Mouse (Mus musculus) cerebellum, postnatal 10 days (tissue): ENCODE results near the gene Arhgdia.
A peak's percentile ranks its signal among the peaks of the same experiment; 100 is the strongest.
"Not testable (repeated sequence)": the region's sequence is repeated elsewhere in the genome, so short reads cannot be mapped to it uniquely, and the experiment has no call there.

ENCODE experiments used
- DNase-seq, 2 experiments: peaks; one replicate each; pipeline ENCODE4 v3.0.0; 2021; ENCODE audit warnings: mixed read lengths in 2 of 2

Gene Arhgdia

DNA sequence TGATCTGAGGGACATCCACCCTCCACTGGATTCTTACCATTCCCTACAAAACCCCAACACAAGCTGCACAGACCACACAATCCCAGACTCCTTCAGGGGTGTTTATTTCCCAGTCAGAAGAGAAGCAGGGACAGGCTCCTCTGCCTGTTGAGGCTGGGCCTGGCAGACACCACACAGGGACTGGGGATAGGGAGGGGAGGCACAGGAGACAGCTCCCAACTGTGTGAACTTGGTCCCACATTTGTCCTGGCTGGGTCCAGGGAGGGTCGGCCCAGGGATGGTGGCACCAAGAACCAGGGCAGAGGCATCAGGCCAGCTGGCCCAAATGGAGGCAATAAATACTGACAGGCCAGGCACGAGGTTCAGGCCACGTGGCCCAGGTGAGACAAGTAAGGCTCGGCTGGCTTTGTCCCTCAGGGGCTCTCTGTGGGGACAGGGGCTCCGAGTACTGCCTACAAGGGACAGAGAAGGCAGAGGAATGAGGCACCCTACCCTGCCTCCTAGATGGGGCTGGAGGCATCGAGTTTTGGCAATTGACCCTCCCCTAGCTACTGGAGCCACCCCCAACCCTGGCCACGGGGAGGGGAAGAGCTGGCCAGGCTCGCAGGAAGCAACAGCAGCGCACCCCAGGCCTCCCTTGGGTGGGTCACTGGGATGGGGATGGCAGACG lies 3.3 kb downstream of the Arhgdia start:
- DNase-seq = no peak

DNA sequence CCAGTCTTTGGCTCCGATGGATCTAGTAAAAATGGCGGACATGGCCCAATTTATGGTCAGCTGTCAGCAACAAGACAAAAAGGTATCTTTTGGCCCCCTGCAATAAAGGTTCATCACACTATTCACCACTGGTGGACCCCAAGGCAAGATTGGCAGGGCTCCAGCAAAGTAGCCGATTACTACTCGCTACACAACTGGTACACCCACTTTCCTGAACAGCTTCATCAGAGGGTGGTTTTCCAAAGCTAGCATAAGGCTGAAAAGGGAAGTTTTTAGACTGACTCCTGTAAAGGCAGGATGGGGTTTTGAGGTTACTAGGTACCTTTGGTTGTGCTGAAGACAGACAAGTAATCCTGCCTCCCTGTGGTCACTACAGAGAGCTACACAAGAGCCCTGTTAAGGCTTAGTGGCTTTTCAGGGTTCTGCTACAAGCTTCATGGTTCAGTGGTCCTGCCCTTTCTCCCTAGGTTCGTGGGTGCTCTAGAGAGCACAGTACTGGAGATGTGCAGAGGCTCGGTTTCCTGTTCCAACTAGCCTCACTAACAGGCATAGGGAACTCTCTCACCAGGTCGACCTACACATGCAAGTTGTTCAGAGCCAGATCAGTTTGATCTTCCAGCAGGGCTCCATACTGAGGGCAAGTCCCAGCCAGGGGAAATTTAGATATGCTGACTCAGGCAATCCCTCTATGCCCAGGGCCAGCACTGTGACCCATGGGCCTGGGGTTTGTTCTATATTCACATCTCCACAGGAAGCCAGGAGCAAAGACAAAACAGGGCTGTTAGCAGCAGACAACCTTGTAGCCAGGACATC lies 4.0 kb downstream of the Arhgdia start:
- peak; percentile 50 to 61 for DNase-seq

DNA sequence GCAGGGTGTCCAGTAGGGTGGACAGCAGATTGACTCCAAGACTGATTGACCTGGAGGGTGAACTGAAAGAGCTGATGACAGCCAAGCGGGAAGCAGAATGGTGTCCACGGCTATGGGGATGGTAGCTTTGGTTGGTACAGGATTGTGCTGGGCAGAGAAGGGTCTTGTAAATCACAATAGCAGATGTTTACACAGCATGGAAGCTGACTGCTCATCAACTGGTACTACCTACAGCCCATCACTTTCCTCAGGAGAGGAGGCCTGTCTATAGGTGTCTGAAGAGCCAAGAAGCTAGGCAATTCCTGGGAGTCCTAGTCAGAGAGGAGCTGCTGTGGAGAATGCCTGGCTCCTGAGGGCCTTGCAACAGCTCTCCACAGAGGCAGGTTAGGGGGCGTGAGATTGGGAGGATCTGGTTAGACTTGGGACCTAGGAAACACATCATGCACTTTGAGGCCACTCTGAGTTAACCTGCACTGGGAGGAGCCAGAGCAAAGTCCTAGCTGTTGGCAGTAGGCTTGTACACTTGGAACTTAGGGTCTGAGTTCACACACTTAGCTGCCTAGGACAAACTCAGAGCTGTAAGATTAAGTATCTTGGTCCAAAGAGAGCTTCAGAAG lies 5.0 kb downstream of the Arhgdia start:
- DNase-seq = no peak

DNA sequence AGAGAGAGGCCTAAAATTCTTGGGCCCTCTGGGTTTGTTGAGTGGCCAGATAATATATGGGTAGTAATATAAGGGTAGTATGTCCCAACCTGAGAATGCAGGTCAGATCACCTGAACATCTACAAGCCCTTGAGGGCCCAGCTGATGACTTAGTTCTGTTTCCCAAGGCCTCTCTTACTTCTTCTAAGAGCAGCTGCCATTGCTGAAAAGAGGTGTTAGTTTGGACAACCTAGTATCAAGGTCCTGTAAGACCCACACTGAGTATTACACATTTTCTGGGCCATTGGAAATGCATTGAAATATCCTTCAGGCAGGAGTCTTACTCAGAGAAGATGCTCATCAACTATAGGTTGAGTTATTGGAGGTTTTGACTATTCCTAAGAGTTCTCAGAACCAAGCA lies 5.5 kb downstream of the Arhgdia start:
- no peak for DNase-seq

DNA sequence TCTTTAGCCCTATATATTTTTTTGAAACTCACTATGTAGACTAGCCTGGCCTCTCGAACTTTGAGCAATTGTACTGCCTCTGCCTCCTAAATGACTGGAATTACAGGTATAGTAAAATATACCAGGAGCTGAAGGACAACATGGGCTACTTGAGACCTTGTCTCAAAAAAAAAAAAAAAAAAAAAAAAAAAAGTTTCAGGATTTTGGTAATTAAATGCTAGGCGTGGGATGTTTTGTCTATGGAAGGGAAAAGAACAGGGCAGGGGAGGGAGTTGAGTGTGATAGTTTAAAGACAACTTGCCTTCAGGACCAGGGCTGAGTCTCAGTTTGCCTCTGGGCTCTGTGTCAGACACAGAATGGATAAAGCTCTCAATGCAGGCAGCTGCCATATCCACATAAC lies 6.4 kb downstream of the Arhgdia start:
- no peak for DNase-seq

DNA sequence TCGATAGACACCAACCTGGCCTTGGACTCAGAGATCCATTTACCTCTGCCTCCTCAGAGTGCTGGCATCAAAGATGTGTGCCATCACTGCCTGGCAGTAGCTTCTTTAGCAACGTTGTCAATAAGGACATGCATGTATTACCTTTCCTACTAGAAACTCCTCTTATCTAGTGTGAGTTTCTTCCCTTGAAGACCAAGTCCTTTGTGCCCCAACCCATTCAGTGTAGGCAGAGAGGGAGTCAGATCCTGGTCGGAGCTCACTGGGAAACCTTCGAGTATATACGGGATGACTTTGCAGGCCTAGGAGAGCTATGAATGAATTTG lies 7.2 kb downstream of the Arhgdia start:
- DNase-seq = no peak

DNA sequence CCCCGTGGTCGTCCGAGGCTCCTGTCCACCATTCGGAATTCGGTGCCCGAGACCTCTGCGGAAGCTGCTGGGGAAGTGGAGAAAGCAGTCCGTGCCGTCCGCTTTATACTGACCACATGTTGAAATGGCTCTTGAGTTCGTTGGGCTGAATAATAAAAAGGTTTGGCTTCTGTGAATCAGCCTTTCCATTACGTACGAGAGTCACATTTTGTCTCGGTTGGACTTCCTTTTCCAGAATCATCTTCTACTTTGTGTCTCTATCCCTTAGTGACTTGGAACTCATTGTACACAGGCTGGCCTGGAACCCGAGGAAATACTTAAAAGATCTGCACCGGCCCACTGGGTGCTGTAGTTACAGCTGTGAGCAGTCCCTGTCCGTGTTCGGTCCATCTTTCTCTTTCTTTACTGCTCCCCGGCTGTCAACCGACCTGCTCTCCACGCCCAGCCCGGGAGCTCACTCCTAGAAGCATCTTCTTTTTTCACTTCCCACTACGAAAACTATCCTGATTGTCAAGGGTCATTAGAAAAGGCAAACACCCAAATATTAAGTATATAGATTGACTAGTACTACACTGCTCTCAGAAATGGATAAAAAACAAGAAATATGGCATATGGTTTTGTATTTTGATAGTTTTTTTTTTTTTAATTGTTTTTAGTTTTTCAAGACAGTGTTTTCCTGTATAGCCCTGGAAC lies 7.7 kb downstream of the Arhgdia start:
- DNase-seq = no peak

DNA sequence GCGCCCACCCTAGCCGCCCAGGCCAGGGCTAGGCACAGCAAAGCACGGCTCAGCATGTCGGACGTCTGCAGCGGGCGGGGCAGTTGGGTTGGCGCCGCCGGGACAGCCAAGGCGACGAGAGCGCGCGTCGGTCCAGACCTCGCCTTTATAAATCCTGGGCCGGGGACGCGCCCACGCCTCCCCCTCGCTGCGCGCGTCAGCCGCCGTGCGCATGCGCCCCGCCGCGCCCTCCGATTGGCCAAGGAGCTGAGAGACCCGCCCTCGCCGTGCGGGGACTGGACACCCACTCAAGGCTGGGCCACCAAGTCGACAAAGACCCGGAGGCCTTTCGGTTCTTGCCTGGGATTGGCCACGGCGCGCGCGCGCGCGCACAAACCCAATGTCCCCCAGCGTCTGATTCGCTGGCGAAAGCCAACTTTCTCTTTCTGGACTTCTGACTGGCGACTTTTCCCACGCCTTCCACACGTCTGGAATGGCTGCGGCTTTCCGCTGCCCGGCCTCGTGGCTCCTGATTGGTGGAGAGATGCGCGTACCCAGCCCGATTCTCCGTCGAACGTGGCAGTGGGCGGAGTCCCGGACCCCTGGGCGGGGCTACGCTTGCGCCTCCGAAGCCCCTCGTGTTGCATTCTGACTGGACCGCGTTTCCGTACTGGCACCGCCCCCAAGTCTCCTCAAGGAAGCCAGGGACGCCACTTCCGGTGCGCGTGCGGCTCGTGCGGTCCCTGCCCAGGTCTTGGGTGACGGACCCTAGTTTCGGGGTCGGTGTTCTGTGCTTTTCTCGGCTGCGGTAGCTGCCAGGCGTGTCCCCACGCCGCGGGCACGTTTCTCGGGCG lies 8.5 kb downstream of the Arhgdia start, which contains the start of gene P4hb:
P4hb (minus strand) TSS at position 502 of the 833 bp plus-strand sequence.
- peak; percentile 100 for DNase-seq

DNA sequence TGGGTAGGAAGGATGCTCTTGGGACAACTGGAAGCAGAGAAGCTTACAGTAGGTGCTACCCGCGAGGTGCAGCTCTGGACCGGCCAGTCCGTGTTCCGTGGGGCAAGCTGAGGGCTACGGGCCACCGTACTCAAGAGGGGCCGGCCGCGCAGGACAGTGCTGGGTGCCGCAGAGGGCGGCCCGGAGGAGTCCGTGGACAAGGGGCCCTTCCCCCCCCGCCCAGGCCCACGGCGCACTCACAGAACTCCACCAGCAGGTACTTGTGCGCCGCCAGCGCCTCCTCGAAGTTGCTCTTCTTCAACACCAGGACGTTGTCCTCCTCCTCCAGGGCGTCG lies 9.0 kb downstream of the Arhgdia start:
- no peak for DNase-seq

DNA sequence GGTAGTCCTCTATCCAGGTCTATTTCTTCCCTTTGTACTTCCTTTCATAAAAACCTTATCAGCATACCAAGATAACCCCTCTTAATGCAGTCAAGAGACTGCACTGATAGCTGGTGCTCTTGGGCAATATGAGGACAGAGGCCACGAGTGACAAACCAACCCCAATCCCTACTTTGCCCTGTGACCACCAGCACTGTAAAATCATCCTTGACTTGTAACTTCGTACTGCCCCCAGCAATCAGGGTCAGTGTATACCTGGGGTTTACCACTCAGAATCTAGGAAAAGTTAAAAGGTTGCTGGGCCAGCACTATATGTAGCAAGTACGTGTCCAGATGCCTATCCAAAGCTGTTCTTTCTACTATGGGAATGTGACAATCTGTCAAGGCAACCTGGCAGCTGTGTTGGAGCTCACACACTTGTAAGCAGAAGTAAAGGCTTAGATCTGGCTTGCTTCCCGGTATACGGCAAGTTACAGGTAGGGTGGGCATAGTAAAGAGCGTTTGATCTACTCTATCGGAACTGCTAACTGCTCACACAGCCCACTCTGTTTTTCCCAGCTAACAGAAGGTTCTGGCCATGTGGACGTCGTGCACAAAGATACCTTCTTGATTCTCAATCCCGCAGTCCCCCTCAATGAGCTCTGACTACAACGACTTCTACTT lies 9.5 kb downstream of the Arhgdia start:
- peak; percentile 20 to 34 for DNase-seq

DNA sequence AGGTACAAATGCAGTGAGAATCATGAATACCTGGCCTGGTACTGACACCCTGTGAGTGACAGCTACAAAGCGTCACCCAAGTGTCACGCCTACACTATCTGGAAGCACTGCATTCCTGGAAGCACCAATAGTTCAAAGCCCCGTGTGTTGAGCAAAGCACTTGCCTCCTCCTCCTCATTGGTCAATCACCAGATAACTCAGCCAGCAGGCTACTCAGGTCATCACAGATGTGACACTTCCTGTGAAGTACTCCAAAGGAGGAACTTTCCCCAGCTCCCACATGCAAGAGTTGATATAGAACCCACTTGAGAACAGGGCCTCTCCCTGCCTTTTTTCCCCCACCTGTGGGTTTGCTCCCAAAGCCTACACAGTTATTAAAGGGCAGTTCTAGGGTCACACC lies 10.3 kb downstream of the Arhgdia start:
- no peak for DNase-seq

DNA sequence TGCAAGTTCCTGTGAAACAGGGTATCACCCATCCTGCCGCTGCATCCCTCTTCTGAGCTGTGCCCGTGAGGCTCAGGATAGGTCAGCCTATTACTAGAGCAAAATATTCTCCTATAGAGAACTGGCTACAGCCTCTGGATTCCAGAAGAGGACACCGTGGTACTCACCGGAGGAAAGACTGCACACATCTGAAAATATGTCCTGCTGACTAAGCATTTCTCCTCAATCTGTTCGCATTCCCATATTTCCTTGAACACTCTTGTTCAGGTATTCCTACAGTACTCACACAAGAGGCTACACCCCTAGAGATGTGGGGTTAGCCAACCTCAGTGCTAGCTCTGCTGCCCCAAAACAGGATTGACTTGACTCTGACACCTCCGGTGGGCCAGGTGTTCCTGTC lies 13.1 kb downstream of the Arhgdia start:
- no peak for DNase-seq

DNA sequence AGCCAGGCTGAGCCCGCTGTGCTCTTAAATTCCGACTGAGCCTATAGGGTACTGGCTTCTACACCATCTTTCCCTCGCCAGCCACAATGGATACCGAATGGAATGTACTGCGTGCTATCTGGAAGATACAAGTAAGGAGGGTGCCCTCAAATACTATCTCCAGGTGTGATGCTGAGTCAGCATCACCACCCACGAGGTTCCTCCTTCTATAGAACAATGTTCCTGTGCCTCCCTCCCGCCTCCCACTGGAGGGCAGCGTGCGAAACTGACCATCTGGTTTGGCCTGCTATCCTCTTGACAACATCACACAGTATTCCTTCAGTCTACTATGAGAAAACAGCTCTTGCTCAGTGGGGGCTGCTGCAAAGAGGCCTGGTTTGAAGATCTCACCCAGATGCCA lies 16.3 kb downstream of the Arhgdia start:
- DNase-seq = no peak

DNA sequence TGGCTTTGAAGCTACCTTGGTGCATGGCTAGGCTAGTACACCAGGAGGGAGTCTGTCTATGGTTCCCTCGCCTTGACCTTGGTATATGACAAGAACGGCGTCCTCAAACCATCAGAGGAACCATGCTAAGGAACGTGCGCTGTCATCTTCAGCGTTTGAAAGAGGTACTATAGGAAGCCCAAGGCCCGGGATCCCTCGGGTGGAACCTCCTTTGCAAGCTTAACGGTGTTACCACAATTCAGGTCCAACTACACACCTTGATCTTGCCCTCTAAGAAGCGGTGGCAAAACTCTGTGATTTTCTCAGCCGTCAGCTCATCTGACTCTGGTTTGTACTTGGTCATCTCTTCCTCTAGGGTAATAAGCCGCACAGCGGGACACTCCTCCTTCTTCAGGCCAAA lies 18.5 kb downstream of the Arhgdia start:
- no peak for DNase-seq

DNA sequence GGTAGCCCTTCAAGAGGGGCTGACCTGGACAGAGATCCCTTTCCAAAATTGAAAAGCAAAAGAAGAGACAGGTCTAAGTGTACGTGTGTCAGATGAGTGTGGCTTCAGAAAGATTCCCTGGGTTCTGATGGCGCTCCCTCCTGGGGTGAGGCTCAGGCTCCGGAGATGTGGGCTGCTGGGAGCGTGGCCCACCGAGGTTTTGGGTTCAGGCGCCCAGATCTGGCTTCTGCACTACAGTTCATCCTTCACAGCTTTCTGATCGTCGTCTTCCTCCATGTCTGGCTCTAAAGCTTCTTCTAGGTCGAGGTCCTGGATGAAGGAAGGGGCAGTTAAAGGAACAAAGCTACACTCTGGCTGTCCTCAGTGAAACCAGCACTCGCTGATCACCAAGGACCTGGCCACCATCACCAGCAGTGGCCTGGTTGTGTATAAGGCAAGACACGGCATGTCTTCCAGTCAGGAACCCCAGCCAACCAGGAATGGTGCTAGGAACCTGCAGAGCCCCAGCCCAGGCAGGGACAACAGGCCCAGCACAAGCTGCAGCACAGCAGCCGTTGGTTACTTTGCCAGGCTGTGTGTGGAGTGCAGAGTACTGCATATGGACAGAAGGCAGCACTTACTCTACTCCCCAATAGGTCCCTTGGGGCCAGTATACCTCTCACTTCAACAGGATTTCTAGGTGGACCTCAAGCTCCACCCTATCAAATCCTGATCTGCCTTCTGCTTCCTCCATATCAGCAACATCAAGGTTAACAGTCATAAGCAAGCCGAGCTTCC lies 20.3 kb downstream of the Arhgdia start:
- DNase-seq = no peak

DNA sequence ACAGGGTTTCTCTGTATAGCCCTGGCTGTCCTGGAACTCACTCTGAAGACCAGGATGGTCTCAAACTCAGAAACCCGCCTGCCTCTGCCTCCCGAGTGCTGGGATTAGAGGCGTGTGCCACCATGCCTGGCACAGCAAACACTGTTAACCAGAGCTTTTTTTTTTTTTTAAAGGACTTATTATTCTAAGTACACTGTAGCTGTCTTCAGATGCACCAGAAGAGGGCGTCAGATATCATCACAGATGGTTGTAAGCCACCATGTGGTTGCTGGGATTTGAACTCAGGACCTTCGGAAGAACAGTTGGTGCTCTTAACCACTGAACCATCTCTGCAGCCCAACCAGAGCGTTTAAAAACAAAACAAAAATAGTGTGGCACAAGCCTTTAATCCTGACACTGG lies 22.6 kb downstream of the Arhgdia start:
- not testable (repeated sequence) for DNase-seq

DNA sequence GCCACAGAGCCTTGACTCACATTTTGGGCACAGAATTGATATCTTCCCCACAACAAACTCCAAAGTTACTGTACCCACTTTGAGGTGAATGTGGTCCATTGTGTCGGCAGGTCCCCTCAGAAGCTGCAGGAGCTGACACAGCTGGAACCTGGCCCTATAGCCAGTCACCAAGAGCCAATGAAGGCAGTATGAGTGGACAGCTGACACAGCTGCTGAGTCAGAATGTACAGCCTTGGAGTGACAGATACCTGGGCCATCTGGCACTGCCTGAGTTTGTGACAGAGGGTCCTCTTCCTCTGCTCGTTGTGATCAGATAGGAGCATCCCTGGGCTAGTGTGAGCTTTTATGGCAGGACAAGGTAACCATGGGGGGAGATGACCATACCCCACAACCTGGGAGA lies 26.2 kb downstream of the Arhgdia start:
- no peak for DNase-seq

DNA sequence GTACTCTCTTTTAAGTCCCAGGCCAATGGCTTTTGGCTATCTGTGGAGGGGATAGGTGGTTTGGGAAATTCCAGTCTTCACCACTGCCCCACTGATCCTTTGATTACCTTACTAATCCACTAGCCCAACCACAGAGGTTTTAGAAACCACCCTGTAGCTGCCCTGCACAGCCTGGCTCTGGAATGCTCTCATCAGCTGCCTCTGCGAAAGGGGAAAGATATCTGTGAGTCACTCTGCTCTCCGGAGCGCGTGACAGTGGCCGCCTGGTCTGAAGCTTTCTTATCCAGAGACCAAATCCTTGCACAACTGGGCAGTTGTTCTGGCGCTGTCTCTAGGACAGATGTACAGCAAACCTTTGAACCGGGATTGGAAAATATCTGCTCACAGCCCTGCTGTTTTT lies 26.6 kb downstream of the Arhgdia start:
- no peak for DNase-seq

DNA sequence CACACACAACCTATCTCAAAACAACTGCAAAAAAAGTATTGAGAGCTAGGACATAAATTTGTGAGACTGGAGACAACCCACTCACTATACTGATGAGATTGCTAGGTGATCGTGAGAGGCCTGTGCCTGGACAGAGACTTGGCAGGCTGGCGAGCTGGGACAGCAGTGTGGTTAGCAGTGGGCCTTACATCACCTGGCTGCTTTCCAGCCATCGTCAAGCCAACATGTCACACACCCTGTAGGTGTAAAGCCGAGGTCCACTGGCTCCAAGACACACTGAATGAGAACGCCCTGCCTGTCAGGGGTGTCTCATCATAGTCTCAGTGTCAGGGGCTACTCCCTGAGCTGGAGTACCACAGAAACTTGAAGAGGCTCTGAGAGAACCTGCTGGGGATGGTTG lies 28.7 kb downstream of the Arhgdia start:
- no peak for DNase-seq

DNA sequence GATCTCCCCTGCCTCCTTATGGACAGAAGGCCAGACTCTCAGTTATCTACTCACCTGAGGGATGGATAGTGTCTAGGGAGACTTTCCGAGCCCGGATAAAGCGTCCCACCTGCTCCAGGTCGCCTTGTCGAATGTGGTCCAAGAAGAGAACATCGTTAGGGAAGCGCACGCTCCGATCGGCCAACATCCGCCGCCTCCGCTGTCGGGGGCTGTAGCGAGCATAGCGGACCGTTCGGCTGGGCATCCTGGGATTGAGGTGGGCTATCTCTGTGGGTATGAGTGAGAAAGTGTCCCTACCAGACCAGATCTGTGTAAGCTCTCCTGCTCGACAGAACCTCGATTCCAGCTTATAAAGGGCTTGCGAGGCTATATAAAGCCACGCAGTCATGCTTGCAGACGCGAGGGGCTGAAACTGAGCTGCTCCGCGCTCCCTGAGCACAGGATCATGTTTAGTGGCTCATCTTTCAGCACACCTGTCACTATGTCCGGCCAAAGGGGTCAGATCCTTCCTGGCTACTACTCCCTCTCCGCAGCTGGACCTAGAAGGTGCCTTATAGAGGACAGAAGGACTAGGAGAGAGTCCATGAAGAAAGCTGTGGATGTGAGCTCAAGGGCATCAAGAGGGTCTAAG lies 30.5 kb downstream of the Arhgdia start, which contains the start of gene Ppp1r27:
Ppp1r27 (minus strand) TSS at position 323 of the 631 bp plus-strand sequence.
- DNase-seq = no peak
